Mouse (Mus musculus): ENCODE results near the gene Aldh16a1.

DNA sequence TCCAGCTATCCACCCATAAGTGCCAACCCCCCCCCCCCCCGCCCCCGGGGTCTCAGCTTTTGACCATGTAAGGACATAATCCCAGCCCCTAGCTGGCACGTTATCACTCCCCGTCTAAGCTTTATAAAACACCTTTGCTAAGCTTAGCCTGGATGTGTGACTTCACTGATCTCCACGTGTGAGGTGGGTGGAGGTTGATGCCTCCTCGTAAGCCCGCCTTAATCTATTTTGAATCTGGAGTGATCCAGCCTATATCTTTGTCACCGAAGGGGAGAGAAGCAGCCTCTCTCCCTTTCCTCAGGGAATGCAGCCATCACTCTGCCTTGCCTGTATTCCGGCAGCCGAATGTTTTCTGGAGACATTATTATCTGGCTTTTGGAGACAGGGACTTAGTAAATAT lies 48.3 kb upstream of the Aldh16a1 start:
- TF ChIP-seq CTCF (IDR thresholded peaks at IDR 0.05; ENCODE audit: low read depth), result no peak
- TF ChIP-seq EP300 (IDR thresholded peaks at IDR 0.05; ENCODE audit: low read depth), result no peak
